Mouse (Mus musculus): ENCODE data around the gene Fkbp7.
"Not testable (repeated sequence)": the region's sequence is repeated elsewhere in the genome, so short reads cannot be mapped to it uniquely, and the experiment has no call there.

Gene Fkbp7

DNA sequence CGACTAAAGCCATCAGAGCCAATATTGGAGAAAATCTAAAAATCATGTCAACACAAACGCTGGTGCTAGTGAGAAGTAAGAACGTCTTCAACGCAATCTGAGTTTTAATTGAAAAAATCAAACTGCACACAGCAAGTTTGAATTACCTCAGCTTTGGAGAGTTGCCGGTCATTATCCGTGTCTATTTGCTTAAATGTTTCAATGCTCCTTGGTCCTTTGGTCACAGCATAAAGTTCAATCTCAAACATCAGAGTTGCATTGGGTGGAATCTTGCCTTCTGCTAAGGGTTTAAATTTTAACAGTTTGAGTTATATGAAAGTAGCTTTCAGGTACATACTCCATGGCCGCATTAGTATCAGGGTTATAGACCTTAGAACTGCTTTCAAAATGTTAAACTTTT lies 7.4 kb downstream of the Fkbp7 start:
- no peak for DNase-seq (ENCODE audit: low spot score)

DNA sequence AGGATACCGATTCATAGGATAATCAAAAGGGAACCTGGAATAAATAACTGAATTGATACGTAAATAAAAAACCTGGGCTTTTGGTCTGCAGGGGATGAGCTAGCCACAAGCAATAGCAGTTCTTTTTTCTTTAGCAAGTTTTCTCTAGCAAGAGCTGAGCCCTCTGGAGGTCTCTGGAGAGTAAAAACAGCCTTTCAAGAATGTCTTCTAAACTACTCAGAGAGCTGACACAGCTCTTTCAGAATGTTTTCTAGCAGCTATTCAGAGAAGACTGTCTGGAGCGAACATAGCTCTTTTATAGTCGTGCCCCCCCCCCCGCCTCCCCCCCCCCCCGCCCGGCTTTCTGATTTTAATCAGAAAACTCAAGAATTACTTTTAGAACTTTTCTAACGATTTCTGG lies 13.5 kb downstream of the Fkbp7 start:
- DNase-seq (ENCODE audit: low spot score) = no peak

DNA sequence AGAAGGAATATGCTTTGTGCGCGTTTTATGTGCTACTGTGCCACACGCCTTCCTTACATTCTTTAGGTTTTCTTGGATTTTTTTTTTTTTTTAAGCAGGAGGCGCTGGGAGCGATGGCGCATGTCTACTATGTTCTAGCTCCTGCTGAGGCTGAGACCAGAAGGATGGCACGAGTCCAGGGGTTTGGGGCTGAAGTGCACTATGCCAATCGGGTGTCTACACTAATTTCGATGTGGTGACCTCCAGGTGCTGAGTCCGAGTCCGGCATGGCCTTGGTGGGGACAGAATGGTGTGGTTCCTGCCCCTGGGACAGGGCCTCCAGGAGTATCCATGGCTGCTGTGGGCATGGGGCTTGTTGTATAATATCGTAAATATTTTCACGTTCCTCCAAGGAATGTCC lies 14.4 kb downstream of the Fkbp7 start:
- DNase-seq (ENCODE audit: low spot score) = no peak

DNA sequence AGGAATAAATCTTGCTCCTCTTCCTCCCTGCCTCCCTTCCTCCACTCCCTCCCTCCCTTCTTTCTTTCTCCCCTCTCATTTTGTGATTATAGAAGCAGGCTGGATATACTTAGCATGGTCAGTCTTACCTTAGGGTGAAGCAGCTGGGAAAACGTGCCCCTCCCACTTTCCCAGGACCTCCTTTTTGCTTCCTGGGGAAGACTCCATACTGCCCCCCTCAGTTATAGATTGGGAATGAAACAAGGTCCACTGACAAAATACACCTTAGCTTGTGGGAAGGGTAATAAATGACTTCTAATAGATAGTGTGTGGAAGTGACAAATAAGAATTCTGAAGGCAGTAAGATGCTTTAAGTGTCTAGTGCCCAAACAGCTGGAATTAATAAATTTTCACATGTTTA lies 16.9 kb downstream of the Fkbp7 start:
- no peak for DNase-seq (ENCODE audit: low spot score)

DNA sequence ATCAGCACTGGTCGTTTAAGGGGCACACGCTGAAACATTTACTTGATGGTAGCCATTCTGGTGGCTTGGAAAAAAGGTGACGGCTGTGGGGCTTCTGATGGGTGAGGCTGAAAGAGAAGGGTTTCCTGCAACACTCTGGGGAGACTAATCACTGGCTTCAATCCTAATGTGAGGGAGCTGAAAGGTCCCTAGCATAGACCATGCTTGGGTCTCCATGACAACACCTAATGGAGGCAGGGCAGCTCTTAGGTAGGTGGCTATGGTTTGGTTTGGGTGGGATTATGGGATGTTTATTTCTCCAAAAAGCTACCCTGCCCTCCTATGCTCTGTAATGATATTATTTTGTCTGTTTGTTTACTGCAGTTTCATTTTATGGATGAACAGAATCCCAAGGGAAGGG lies 17.5 kb downstream of the Fkbp7 start:
- DNase-seq (ENCODE audit: low spot score) = no peak

DNA sequence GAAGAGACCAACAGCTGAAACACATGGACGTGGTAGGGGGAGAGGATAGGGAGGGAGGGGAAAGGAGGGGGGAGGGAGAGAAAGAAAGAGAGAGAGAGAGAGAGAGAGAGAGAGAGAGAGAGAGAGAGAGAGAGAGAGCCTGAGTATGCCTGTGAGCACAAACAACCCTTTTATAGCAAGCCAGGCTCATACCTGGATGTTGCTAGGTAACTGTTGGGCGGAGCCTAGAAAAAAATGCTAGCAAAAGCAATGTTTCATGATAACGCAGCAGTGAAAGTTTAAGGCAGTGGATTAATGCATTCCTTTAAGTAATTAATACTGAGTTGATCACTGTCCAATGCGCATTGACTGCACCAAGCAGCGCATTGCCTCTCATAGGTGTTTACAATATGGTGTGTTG lies 18.3 kb downstream of the Fkbp7 start:
- DNase-seq (ENCODE audit: low spot score) = no peak

DNA sequence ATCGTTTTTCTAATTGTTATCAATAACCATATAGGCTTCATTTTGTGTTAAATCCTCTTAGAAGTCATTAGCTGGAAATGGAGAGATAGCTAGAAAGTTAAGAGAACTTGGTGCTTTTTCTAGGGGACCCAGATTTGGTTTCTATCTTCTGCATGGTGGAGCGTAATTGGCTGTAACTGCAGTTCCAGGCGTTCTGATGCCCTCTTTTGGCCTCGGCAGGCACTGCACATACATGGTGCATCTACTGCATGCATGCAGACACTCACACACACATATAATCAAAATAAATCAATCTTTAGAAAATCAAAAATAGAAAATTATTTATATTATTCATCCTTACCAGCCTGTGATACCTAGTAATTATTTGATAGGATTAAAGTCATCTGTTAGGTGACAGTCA lies 19.8 kb downstream of the Fkbp7 start:
- DNase-seq (ENCODE audit: low spot score) = no peak

DNA sequence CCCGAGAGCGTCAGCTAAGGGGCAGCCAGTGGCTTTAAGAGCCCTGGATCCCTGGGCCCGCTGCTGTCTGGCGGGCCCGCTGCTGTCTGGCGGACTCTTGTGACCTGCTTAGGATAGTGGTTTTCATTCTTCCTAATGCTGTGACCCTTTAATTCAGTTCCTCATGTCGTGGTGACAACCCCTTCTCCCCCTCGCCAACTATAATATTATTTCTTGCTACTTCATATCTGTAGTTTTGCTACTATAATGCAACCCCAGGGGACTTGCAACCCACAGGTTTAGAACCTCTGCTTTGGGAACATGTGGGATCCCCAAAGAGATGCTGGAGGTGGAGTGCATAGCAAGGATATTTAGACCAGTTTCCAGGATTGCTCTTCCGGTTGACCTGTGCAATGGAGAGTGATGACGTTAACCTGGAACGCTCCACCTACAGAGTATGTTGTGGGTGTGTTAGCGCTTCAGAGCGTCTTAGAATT lies 24.2 kb downstream of the Fkbp7 start:
- DNase-seq (ENCODE audit: low spot score) = peak; percentile 23

DNA sequence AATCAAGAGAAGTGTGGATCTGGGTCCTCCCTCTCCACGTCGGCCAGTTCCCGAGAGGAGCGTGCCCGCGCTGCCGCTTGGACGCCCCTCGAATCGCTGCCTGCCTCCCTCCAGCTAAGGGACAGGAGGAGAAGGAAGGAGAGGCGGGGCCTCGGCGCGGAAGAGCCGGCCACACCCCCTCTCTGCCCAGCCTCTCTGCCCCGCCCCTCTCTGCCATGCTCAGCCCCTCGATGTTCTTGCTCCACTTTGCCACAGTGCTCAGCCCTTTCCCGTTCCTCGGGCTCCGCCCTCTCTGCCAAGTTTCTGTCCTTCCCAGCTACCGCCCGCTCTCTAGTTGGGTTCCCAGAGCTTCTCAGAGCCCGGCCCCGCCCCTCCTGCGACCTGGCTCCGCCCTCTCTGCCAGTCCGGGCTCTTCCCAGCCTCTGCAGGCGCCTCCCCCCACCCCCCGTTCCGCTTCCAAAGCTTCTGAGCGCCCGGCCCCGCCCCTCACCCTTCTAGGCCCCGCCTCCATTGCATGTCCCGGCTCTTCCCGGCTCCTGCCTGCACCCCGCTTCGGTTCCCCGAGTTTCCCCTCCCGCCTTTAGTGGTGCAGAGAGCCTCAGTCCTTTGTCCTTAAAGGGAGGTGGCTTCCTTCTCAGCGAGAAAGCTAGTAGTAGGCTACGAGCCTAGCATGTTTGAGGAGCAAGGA lies 24.9 kb downstream of the Fkbp7 start, which contains the start of the genes Prkra and Pjvk:
Gene Prkra, minus strand, starts transcription at position 133 of the 688 bp plus-strand sequence.
Gene Pjvk, plus strand, starts transcription at position 594 of the 688 bp plus-strand sequence.
- DNase-seq (ENCODE audit: low spot score) = peak; percentile 99

DNA sequence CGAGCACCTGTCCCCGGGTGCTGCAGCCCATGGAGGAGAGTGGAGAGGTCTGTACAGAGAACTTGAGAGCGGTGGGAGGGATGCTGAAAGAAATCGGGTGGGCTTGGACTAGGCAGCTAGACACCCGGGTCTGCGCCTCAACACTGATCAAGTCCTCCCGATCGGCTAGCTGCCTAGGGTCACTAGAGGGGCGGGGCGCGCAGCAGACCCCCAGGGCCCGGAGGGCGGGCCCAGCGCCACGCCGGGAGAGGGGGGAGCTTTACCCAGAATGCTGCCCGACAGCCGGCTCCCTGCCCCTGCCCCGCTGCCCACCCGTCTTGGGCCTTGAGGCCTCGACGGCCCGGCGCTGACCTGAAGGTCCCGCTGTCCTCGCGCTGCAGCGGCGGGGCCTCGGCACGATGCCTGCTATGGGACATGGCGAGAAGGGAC lies 25.5 kb downstream of the Fkbp7 start:
- DNase-seq (ENCODE audit: low spot score) = no peak

DNA sequence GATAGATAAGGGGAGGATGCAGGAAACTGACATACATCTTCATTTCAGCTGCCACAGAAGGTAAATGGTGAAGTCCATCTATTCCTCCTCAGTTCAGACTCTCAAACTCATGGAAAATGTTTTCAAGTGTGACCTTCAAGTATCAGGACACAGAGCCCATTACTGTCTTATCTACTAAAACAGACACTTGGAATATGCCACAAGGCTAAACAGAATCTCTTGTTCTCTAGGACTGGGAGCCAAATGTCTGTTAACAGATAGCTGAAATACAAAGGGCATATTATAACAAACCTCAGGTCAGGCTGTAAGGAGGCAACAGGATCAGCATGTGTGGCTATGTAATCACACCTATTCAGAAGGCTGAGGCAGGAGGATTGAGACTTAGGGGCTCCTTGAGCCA lies 29.1 kb downstream of the Fkbp7 start:
- no peak for DNase-seq (ENCODE audit: low spot score)

DNA sequence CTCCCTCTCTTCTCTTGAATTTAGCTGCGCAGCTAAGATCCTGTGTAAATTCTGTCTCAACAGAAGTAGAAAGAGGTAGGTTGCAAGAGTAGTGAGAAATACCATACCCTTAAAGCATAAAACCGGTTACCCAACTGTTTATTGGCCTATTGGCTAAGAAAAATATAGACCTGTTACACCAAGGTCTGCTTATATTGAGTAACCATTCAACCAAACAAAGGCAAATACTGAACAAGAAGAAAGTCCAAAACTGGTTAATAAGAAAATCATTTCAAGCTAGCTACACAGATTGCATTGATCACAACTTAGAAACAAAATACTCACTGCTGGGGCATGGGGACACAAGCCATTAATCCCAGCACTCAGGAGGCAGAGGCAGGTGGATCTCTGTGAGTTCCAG lies 33.3 kb downstream of the Fkbp7 start:
- no peak for DNase-seq (ENCODE audit: low spot score)

DNA sequence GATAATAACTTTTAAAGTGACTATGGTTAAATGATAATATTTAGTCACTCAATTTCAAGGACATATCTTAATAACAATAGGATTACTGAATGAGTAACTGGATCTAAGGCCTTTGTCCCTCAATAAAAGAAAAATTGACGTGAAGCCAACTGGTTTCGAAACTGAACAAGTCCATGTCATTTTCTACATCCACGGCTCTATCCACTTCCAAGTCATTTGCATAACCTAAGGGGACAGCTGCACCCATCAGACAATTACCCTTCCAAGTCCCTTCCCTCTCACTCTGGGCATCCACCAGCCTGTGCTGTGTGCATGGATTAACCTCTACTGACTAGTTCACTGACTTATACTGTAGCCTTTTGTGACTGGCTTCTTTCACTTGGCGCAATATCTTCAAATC lies 41.3 kb downstream of the Fkbp7 start:
- no peak for DNase-seq (ENCODE audit: low spot score)

DNA sequence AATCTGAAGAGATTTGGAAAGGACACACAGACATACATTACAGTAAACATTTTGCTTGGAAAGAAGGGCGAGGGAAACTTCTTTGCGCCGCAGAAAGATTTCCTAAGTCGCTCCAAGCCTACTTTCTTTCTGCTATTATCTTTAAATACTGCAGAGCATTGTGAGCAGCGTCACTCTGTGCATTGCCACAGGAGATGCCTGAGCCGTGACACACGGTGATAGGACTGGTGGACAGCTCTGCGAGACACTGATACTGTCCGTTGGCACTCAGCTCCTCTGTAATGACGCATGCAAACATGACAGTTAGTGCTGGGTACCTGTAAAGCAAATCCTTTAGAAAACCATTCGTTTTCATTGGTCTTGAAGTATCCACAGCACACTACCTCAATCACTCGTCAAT lies 42.6 kb downstream of the Fkbp7 start:
- DNase-seq (ENCODE audit: low spot score) = no peak

DNA sequence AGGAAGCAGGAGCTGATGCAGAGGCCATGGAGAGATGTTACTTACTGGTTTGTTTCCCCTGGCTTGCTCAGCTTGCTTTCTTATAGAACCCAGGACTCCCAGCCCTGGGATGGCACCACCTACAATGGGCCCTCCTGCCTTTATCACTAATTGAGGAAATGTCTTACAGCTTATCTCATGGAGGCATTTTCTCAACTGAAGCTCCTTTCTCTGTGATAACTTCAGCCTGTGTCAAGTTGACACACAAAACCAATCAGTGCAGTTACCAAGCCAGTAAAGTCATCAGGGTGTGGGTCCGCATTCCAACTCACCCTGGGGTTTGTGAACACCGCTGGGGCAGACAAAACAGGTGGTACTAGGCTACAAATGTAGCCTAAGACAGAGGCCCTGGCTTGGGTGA lies 50.6 kb downstream of the Fkbp7 start:
- not testable (repeated sequence) for DNase-seq (ENCODE audit: low spot score)

DNA sequence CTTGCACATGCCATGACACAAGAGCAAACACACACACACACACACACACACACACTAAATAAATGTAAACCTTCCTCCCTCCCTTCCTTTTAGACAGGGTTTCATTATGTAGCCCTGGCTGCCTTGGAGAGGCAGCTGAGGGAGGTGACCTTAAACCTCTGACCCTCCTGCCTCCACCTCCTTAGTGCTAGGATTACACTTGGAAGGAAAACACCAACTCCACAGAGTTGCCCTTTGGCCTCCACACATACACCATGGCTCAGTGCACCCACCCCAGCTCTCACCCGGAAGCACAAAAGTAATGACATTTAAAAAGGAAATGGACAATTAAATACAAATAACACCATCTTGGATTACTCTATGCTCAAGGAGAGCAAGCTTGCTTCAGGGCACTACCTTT lies 51.2 kb downstream of the Fkbp7 start:
- DNase-seq (ENCODE audit: low spot score) = peak; percentile 58

DNA sequence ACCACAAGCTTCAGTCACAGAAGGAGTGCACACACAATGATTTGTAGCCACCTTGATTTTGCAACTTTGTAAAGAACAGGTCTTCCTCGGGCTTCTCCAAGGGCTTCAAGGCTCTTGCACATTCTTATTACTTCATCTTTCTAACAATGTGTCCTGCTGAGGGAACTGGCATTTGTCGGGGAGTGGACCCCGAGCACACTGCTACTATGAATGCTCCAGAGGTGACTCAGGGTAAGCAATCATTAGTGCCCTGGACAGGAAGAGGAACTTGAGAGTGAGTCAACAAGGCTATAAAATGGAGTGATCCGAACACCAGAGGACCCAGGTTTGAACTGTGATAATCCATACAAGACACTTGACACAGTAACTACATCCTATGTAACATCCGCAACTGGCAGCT lies 52.7 kb downstream of the Fkbp7 start:
- DNase-seq (ENCODE audit: low spot score) = no peak

DNA sequence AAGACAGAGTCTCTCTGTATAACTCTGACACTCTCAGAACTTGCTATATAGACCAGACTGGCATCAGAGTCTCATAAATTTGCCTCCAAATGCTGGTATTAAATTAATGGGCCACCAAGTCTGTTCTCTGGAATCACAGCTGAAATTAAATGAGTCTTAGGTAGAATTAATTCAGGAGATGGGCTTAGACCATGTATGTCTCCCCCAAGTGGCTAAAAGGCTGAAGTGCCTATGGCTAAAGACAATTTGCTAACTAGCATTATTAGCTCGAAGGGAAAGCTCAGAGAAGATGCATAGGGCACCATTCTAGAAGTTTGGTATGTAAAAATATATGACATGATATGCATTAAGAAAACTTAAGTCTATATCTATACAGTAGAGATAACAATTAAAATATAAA lies 54.8 kb downstream of the Fkbp7 start:
- no peak for DNase-seq (ENCODE audit: low spot score)
